Mouse (Mus musculus) heart, embryonic 16.5 days (tissue): ENCODE data around the gene Dennd4a. TPM values are rescaled to one million over a fixed set of nuclear protein-coding genes. Genes with fewer than 3 reads are reported as not detected.

Experiments used
- polyA plus RNA-seq: library from polyadenylated mRNA; unstranded; fragments of >200 nt; fragmentation: Nextera tagmentation; extraction: Ambion mirVana; gene quantifications from 2 replicates; pipeline ENCODE4 v1.2.1, GENCODE M21; 2015

The Dennd4a gene
- polyA plus RNA-seq, 1 experiment from 2014 or later = 6.0 TPM

Other genes with a start within 250 kb of the Dennd4a start
- gene Rab11a, start 73.6 kb upstream of the Dennd4a start, polyA plus RNA-seq = 287 and 335 TPM in 2 replicates
- gene Slc24a1, start 140.3 kb downstream of the Dennd4a start, polyA plus RNA-seq = 0.04 TPM in 1 of 2 replicates, not detected in the other
- 36.0 and 38.8 TPM in 2 replicates for gene Ints14, start 149.6 kb downstream of the Dennd4a start, polyA plus RNA-seq
- 50.5 and 52.3 TPM in 2 replicates for gene Hacd3, start 210.4 kb downstream of the Dennd4a start, polyA plus RNA-seq
- 31.5 and 32.3 TPM in 2 replicates for gene Dpp8, start 221.1 kb downstream of the Dennd4a start, polyA plus RNA-seq